Mouse (Mus musculus): ENCODE measurements around the gene Rnf145. TPM values are rescaled to one million over a fixed set of nuclear protein-coding genes. Genes with fewer than 3 reads are reported as not detected.

Rnf145 gene
- polyA plus RNA-seq, 2 experiments = 45.8 to 49.0 TPM

DNA sequence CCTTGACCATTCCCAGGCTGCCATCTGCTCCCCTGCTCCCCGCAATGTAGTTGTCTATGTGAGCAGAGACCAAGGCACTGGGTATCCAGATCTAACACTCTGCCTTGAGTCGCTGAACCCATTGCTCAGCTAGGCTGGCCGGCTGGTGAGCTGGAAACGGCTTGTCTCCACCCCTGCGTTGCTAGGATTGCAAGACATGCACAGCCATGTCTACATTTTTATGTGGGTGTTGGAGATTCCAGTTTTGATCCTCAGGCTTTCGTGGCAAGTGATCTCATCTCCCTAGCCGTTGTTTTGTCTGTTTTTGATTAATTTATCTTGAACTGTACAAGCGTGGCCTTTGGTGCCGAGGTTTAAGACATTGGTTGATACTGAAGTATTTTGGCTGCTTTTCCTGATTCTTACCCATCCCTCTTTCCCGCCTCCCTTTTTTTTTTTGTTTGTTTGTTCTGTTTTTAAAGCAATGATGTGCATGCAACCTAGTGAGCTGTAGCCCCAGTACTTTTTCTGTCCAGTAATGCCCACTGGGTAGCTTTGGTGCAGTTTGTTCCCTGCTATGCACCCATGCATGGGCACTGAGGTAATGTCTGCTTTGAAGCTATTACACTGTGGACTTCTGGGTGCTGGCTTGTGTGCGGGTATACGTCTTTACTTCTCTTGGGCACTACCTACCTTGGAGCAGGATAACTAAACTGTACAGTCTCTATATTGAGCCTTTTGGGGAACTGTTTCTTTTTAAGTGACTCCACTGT lies 16.4 kb downstream of the Rnf145 start:
- no peak overlapping the region for H3K4me3 ChIP-seq (ENCODE audit: insufficient read depth in 1 of 2, low read depth in 2 of 2, low read length in 2 of 2)
- H3K4me1 ChIP-seq (replicated peaks; ENCODE audit: control insufficient read depth in 2 of 2, insufficient read depth in 2 of 2, low read length in 1 of 2) = peaks cover 10 to 15% of the 10 kb centered on the region in 2 experiments
- TF ChIP-seq CTCF (IDR thresholded peaks at IDR 0.05; ENCODE audit: low read depth) (no peak), EP300 (IDR thresholded peaks at IDR 0.05; ENCODE audit: low read depth) (no peak)
- ATAC-seq (ENCODE audit: insufficient read depth) (no peak), DNase-seq (ENCODE audit: low read depth in 3 of 3, low spot score in 3 of 3) (no peak)
- H3K4me2 ChIP-seq (ENCODE audit: low read depth) = no peak overlapping the region
- 68% methylated on average over 12 of the region's 12 CpGs for WGBS (ENCODE audit: insufficient replicate concordance)
- no peak overlapping the region for H3K27ac ChIP-seq
- H3K9me3 ChIP-seq (ENCODE audit: control insufficient read depth, low read length) = no peaks in the 10 kb centered on the region
- H3K9ac ChIP-seq (replicated peaks) = no peak overlapping the region
- peaks cover 89% of the 10 kb centered on the region for H3K36me3 ChIP-seq (replicated peaks; ENCODE audit: control insufficient read depth, insufficient read depth, low read depth)
- no peaks in the 10 kb centered on the region for H3K27me3 ChIP-seq (ENCODE audit: control insufficient read depth, insufficient read depth, low read length)

GRCm38 (mm10) chr11:44537403-44537802 lies 18.6 kb downstream of the Rnf145 start:
- Histone ChIP-seq H3K4me1 (replicated peaks; ENCODE audit: control insufficient read depth in 2 of 2, insufficient read depth in 2 of 2, low read length in 1 of 2) (peaks cover 0 to 3% of the 10 kb centered on the region in 2 experiments; a peak in 1 of 4 replicates), H3K27me3 (ENCODE audit: control insufficient read depth, insufficient read depth, low read length) (no peaks in the 10 kb centered on the region), H3K4me3 (ENCODE audit: insufficient read depth in 1 of 2, low read depth in 2 of 2, low read length in 2 of 2) (no peak overlapping the region), H3K4me2 (ENCODE audit: low read depth) (no peak overlapping the region), H3K9ac (replicated peaks) (no peak overlapping the region), H3K9me3 (ENCODE audit: control insufficient read depth, low read length) (no peaks in the 10 kb centered on the region), H3K27ac (no peak overlapping the region), H3K36me3 (replicated peaks; ENCODE audit: control insufficient read depth, insufficient read depth, low read depth) (peaks cover 91% of the 10 kb centered on the region)
- ATAC-seq (ENCODE audit: insufficient read depth) (no peak), DNase-seq (ENCODE audit: low read depth in 3 of 3, low spot score in 3 of 3) (no peak)
- 88% methylated on average over 7 of the region's 7 CpGs for WGBS (ENCODE audit: insufficient replicate concordance)
- TF ChIP-seq EP300 (IDR thresholded peaks at IDR 0.05; ENCODE audit: low read depth) = no peak
- TF ChIP-seq CTCF (IDR thresholded peaks at IDR 0.05; ENCODE audit: low read depth) = no peak

DNA sequence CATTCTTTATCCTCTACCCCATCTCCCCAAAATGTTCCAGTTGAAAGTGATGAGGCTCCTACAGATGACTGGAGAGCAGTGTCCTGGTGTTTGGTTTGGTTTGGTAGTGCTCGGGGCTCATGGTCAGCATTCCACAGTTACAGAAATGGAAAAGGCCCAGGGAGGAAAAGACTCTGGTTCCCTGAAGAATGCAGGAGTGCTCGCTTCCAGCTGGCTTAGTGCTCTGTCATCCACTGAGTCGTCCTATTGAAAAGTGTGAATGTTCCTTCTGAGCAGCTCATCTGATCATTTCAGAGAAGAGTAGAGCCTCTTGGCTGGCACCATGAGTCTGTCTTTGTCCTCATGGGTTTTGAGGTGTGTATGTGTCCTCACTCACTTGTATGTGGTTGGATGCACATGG lies 19.3 kb downstream of the Rnf145 start:
- ATAC-seq (ENCODE audit: insufficient read depth) = no peak
- DNase-seq (ENCODE audit: low read depth in 3 of 3, low spot score in 3 of 3) = no peak
- no peak overlapping the region for H3K27ac ChIP-seq
- peaks cover 0 to 3% of the 10 kb centered on the region in 2 experiments; a peak in 1 of 4 replicates for H3K4me1 ChIP-seq (replicated peaks; ENCODE audit: control insufficient read depth in 2 of 2, insufficient read depth in 2 of 2, low read length in 1 of 2)
- H3K4me2 ChIP-seq (ENCODE audit: low read depth) = no peak overlapping the region
- no peak overlapping the region for H3K9ac ChIP-seq (replicated peaks)
- H3K4me3 ChIP-seq (ENCODE audit: insufficient read depth in 1 of 2, low read depth in 2 of 2, low read length in 2 of 2) = no peak overlapping the region
- peaks cover 87% of the 10 kb centered on the region for H3K36me3 ChIP-seq (replicated peaks; ENCODE audit: control insufficient read depth, insufficient read depth, low read depth)
- WGBS (ENCODE audit: insufficient replicate concordance) = 84% methylated on average over 3 of the region's 3 CpGs
- H3K9me3 ChIP-seq (ENCODE audit: control insufficient read depth, low read length) = no peaks in the 10 kb centered on the region
- no peaks in the 10 kb centered on the region for H3K27me3 ChIP-seq (ENCODE audit: control insufficient read depth, insufficient read depth, low read length)
- TF ChIP-seq EP300 (IDR thresholded peaks at IDR 0.05; ENCODE audit: low read depth) (no peak), CTCF (IDR thresholded peaks at IDR 0.05; ENCODE audit: low read depth) (no peak)

DNA sequence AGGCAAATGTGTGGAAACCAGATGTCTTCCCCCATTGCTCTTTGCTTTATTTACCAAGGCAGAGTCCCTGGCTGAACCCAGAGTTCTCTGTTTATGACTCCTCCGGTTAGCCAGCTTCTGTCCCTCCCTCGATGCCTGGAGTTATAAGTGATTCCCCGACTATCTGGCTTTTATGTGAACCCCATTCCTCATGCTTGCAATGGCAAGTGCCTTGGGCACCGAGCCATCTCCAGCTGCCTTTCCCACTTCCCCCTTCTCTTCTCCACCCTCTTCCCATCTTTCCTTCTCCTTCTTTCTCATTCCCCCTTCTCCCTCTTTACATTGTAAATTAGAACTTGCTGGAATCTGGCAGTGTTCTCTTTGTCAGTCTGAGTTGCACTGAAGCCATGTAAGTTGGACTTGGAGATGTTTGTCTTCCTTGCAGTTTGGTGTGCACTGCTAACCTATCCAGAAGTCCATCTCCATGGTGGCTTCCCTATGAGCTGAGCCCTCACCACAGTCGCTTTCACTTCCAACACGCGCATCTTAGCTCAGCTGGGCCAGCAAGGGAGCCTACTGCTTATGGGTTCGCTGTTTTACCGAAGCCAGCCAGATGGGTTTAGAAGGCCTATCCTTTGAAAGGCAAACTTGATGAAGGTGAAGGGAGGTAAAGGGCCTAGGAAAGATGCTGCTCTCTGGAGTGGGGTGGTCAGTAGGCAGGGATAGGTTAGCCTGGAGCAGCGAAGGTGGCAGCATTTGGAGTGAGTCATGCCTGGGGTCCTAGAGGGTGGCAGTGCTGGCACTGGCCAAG lies 19.9 kb downstream of the Rnf145 start:
- TF ChIP-seq EP300 (IDR thresholded peaks at IDR 0.05; ENCODE audit: low read depth) (no peak), CTCF (IDR thresholded peaks at IDR 0.05; ENCODE audit: low read depth) (no peak)
- peaks cover 87% of the 10 kb centered on the region for H3K36me3 ChIP-seq (replicated peaks; ENCODE audit: control insufficient read depth, insufficient read depth, low read depth)
- WGBS (ENCODE audit: insufficient replicate concordance) = 88% methylated on average over 10 of the region's 10 CpGs
- no peaks in the 10 kb centered on the region for H3K27me3 ChIP-seq (ENCODE audit: control insufficient read depth, insufficient read depth, low read length)
- no peak for DNase-seq (ENCODE audit: low read depth in 3 of 3, low spot score in 3 of 3)
- H3K4me2 ChIP-seq (ENCODE audit: low read depth) = no peak overlapping the region
- no peak overlapping the region for H3K4me3 ChIP-seq (ENCODE audit: insufficient read depth in 1 of 2, low read depth in 2 of 2, low read length in 2 of 2)
- H3K4me1 ChIP-seq (replicated peaks; ENCODE audit: control insufficient read depth in 2 of 2, insufficient read depth in 2 of 2, low read length in 1 of 2) = peaks cover 0 to 3% of the 10 kb centered on the region in 2 experiments; a peak in 1 of 4 replicates
- no peak for ATAC-seq (ENCODE audit: insufficient read depth)
- no peak overlapping the region for H3K27ac ChIP-seq
- no peak overlapping the region for H3K9ac ChIP-seq (replicated peaks)
- H3K9me3 ChIP-seq (ENCODE audit: control insufficient read depth, low read length) = no peaks in the 10 kb centered on the region

Measured in liver, embryonic 14.5 days (tissue).